ENCODE assay signal across 15 mouse cellular contexts in genomic region chr14:30512896-30513295, GRCm38 (mm10).
"Had no signal": no experiment of that assay in that cellular context is flagged by ENCODE, and none has a peak within 500 bp of the region (broad histone marks: within the 10 kb centered on the region; RNA-seq: fewer than 3 reads in every experiment).

No protein-coding gene starts in this region.

- H3K4me1 ChIP-seq: kidney, embryonic 15.5 days; limb, embryonic 13.5 days; midbrain, embryonic 12.5 days; stomach, embryonic 15.5 days had no signal

- ATAC-seq: lung, postnatal 0 days; midbrain, embryonic 16.5 days had no signal

- H3K9me3 ChIP-seq: kidney, embryonic 15.5 days; limb, embryonic 13.5 days; megakaryocyte, embryonic 14.5 days; midbrain, embryonic 12.5 days; stomach, embryonic 15.5 days had no signal

- H3K9ac ChIP-seq: kidney, embryonic 15.5 days; limb, embryonic 13.5 days; liver, embryonic 14.5 days; midbrain, embryonic 12.5 days; stomach, embryonic 15.5 days had no signal

- H3K27me3 ChIP-seq: kidney, embryonic 15.5 days; limb, embryonic 13.5 days; megakaryocyte, embryonic 14.5 days; midbrain, embryonic 12.5 days; stomach, embryonic 15.5 days had no signal

- H3K4me2 ChIP-seq: kidney, embryonic 15.5 days; limb, embryonic 13.5 days; midbrain, embryonic 12.5 days; stomach, embryonic 15.5 days had no signal

- H3K4me3 ChIP-seq: kidney, embryonic 15.5 days; limb, embryonic 13.5 days; megakaryocyte, embryonic 14.5 days; midbrain, embryonic 12.5 days; stomach, embryonic 15.5 days had no signal

- H3K27ac ChIP-seq: kidney, embryonic 15.5 days; limb, embryonic 13.5 days; liver, embryonic 14.5 days; midbrain, embryonic 12.5 days; stomach, embryonic 15.5 days had no signal

- DNase-seq: kidney, adult 18-20 months; kidney, postnatal 14 days; left cerebral cortex, postnatal 4 days; lung, adult 2 months; lung, postnatal 36 days; right cerebral cortex, postnatal 14 days; thymus, postnatal 14 days had no signal
